Mouse (Mus musculus): ENCODE data around the gene Rassf3.

The Rassf3 gene

DNA sequence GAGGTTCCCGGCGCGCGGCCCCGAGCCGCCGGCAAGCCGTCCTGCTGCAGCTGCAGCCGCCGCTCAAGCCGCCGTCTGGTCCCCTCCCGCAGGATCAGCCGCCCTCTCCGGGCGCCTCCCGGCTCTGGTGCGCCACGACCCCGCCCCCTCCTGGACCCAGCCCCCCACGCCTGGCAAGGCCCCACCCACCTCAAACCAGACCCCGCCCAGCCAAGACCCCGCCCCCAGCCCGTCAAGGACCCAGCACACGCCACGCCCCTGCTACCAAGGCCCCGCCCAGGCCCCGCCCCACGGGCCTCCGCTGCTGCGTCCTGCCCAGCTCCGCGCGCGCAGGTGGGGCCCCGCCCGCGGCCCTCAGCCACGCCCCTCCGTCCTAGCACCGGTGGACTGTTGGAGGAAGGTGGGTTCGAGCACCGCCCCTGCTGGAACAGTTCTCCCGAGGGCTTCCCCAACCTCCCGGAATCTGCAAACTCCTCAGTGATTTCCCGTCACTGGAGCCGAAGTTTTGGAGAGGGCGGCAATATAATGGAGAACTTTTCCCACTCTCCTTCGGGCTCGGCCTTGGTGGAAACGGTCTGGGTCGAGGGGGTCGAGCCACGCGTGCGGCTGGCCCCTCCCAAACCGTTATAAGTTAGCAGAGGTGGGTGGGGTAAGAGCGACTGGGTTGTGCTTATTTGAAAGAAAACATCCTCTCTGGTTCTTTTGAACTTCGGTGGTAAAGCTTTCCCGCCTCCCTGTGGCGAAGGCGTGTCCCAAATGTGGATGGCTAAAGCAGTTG lies at the start of gene Rassf3:
Gene Rassf3, minus strand, starts transcription at position 158 of the 778 bp plus-strand sequence.
- peak; percentile 95 for DNase-seq (ENCODE audit: low read depth, low spot score)

DNA sequence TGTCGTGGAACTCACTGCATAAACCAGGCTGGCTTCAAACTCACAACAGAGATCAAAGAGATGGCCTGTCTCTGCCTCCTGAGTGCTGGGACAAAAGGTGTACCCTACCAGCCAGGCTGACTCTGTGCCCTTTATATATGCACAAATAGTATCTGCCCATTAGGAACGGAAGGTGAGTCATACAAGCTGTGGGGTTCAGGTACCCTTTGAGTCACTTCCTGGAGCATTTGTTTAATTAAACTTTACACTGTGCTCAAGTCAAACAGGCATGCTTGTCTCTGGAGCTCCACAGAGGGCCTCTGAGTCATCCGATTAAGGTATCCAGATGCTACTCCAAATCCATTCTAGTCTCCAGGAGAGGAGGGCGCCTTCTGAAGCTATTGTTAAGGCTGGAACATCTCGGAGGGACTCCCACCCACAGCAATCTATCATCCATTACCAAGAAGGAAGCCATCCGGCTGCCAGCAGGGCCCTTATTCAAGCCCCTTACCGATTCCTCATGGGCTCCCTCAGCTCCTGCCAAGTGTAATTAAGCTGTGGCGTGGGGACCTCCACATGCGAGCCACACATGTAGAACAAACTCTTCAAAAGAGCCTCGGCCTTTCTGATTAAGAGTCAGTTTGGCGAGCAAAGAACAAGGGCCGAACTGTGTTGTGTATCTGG lies 44.9 kb upstream of the Rassf3 start:
- peak; percentile 52 for DNase-seq (ENCODE audit: low read depth, low spot score)

DNA sequence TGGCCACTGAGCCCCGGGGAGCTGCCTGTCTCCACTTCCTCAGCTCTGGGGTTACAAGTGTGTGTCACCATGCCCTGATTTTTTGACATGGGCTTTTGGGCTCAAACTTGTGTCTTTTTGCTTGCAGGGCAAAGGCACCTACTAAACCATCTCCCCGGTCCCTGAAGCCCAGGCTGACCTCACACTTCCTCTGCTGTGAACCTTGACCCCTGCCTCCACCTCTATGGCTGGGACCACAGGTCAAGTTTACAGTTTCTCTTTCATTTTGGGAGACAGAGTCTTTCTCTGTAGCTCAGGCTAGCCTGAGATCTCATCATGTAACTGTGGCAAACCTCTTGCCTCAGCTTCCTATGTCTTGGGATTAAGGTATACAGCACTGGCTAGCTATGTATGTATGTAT lies 43.6 kb upstream of the Rassf3 start:
- DNase-seq (ENCODE audit: low read depth, low spot score), result no peak

DNA sequence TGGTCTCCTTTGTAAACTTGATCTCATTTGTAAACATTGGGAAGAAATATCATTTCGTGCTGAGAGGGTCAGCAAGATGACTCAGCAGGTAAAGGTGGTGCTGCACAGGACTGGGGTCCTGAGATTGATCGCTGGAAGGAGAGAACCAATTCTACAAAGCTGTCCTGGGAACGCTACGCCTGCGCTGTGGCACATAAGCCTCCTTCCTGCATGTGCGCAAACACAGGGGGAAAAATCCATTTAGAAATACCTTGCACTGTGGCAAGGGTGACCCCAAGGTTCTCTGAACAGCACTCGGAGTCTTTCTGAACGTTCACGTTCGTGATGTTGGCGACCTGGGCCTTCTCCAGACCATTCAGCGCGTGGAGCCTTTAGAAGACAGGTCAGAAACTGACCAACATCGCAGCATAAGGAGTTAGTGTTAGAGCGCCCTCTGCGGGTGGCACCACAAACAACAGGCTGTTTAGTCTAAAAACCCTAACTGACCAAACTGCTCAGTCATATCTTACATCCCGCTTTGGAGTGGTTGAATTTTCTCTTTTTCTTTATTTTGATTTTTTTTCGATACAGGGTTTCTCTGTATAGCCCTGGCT lies 40.0 kb upstream of the Rassf3 start:
- DNase-seq (ENCODE audit: low read depth, low spot score), result peak; percentile 86

DNA sequence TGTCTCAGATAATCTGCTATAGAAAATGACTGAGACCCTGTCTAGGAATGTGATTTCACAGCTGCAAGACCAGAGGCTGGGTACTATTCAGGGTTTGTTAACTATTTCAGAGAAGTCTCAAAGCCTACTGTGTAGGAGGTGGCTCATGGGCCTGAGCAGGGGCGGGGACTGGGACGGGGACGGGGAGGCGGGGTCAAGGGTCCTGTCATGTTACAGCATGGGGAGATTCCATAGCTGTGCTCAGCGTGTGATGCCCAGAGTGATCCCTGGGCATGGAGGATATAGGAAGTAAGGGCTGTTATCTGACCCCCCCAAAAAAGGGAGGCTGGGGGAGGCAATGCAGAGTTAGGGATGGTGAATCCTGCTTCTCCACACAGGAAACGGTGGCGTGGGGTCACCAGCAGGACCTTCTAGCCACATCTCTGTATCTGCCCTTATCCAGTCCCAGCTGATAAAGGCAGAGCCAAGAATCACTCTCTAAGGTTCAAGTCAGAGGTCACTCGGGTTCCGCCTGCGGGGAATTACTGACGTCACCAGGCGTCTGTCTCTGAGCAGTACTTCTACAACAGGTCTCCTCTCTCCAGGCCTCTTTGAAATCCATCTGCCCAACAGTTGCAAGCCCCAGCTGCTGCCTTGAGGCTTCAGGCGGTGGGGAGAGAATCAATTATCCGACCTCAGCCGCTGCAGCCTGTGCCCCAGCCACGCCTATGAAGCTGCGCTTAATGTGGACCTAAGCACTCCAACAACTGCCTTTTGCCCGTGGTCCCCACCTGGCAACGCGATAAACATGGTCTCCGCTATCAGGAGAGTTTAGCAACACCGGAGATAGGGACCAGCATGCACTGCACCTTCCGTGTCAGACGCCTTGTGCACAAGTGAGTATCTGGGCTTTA lies 33.9 kb upstream of the Rassf3 start:
- peak; percentile 49 for DNase-seq (ENCODE audit: low read depth, low spot score)

DNA sequence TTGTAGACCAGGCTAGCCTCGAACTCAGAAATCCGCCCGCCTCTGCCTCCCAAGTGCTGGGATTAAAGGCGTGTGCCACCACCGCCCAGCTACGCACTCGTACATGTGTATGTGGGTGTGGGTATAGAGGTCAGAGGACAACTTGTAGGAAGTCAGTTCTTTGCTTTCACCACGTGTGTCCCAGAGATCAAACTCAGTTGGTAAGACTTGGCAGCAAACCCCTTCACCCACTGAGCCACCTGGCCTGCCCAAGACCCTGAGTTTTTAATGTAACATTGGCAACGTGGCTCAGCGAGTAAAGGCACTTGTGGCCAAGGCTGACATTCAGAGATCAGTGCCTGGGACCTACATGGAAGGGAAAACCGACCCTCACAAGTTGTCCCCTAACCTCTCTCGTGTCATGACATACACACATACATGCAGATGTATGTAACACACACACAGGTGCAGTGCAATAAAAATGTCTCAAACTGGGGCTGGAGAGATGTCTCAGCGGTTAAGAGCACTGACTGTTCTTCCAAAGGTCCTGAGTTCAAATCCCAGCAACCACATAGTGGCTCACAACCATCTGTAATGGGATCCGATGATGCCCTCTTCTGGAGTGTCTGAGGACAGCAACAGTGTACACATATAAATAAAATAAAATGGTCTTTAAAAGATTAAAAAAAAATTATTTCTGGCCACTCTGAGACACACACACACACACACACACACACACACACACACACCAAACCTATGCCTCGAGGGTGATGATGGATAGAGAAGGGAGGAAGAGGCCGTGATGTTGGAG lies 31.8 kb upstream of the Rassf3 start:
- peak; percentile 41 for DNase-seq (ENCODE audit: low read depth, low spot score)

DNA sequence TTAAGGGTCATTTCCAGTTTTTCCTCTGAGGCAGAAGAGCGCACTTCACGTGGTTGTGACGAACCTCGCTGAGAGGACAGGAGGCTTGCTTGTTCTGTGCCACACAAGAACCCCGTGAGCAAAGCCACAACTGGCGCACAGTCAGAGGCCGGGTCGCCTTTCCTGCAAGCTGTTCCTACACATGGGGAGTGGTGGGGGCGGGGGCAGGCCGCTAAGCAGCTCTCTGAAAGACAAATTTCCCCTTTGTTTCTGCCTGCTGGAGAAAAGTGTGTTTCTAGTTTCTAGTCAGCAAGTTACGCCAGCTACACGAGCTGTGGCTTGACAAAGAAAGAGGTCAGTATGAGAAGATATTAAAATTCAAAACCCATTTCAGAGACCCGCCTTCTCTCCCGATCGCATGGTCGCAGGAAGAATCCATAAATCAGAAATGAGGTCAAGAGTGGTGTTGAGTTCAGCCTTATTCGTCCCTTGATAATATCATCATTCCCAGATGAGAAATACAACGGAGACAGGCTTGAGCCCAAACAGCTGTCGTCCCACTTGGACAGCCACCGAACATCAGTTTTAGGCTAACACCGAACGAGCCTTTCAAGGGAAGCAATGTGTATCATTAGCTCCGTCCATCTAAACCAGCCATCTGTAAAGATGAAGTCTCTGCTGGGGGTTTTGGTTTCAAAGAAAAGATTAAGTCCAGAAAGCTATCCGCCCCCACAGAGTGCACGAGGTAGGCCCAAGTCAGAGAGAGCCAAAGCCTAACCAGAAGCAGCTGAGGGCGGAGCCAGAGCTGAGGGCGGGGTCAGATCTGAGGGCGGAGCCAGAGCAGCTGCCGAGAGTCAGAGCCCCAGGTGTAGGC lies 30.8 kb upstream of the Rassf3 start:
- peak; percentile 91 for DNase-seq (ENCODE audit: low read depth, low spot score)

DNA sequence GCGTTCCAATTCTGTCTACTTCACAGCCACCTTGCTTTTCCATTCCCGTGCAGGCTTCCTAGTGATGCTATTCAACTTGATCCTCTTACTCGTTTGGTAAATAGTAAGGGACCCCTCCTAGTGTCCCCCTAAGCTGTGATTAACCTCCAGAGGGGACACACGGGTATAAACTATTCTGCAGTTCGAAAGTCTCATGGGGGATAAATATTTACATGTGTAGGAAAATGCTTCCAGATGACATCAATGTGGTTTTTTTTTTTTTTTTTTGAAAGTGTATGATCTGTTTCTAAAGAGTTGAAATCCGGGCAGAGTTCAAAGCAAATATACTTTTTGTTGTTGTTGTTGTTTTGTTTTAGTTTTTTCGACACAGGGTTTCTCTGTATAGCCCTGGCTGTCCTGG lies 29.8 kb upstream of the Rassf3 start:
- DNase-seq (ENCODE audit: low read depth, low spot score), result no peak

DNA sequence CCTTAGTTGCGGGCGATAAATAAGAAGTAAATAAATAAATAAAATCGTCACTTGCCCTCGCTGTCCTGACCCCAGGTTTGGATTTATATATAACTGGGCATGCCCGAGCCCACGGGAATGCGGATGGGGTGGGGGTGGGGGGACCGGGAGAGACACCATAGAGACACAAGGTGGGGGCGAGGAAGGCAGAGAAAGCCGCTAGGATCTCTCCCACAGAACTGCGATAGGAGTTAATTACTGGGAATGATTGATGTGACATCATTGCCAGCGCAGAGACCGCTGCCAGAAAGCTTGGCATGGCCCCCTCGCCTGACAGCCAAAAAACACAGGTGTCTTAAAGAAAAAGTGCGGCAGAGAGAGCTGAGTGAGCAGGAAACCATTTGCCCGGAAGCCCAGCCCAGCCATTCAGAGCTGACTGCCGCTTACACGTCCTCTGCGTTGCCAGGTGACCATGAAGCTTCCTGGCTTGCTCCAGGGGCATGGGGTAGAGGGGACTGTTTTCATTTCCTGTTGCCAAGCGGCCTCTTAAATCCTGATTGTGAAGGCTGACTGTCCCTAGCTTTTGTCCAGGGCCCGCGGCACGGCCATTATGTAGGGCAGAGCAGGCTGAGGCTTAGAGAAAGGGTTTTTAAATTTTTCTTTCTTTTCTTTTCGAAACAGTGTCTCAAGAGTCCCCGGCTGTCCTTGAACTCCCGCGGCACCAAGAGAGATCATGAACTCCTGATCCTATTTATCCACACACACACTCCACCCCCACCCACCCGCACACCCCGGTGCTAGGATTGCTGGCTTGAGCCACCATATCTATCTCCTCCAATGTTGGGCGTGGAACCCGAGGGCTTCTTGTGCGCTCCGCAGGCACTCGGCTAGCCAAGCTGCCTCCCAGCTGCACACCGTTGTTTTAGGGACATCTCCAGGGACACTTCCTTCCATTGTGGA lies 29.1 kb upstream of the Rassf3 start:
- peak; percentile 92 for DNase-seq (ENCODE audit: low read depth, low spot score)

DNA sequence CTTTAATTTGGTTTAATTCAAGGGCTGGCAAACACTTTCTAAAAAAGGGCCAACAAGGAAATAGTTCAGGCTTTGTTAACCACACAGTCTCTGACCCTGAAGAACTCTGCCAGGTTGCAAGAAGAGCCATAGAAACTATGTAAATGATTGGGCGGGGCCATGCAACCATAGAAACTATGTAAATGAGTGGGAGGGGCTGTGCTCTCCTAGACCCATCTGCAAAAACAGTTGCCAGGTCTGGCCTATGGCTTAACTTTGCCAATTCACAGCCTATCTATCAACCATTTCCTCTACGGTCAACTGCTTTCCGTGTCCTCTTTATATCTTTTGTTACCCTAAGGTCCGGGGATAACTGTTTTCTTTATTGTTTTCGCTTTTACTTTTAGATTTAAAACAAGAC lies 25.0 kb upstream of the Rassf3 start:
- peak; percentile 92 for DNase-seq (ENCODE audit: low read depth, low spot score)

DNA sequence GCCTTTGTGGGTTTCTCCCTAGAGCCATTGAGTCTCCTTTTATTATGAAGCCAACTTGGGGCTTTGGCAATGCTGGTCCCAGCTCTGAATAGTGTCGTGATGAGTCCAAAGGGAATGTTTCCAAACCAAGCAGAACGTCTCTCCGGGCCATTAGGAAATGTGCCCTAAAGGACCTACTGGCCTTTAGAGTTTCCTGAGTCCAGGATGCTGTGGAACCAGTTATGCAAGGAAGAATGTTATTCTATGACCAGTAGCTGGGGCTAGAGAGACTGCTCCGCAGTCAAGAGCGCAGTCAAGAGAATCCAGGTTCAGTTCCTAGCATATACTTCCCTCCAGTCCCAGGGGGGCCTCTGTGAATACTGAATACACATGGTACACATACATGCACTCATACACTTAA lies 23.9 kb upstream of the Rassf3 start:
- DNase-seq (ENCODE audit: low read depth, low spot score), result peak; percentile 43

DNA sequence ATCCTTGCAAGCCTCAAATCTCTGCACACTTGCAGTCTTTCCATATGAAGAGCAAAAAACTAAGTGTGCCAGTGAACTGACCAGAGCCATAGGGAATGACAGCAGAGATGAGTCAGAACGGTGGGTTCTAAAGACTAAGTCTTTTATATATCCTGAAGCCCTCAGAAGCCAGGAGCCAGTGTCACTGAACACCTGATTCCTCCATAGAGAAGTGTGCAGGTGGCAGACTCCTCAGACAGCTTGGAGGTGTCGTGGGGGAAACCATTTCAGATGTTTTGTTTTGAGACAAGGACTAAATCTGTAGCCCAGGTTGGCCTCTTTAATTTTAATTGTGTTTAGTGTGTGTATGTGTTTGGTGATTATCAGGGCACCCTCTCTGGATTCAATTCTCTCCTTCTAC lies 22.9 kb upstream of the Rassf3 start:
- peak; percentile 48 for DNase-seq (ENCODE audit: low read depth, low spot score)

DNA sequence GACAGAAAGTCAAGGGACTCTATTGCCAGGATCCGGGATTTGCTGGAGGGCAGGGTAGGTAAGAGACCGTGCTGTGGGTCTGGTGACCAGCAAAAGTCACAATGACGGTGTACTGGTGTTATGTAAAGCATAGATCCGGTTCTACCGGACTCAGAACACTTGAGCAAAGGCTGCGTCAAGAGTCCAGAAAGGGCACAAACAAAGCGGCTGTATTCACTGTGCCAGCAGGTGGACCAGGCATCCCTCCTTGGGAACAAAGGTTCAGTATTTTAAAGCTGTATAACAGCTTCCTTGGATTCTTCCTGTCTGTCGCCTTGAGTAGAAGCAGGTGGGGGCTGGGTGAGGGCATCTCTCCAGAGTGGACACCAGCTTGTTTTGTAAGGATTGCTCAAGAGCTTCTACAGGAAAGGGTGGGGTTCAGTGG lies 22.3 kb upstream of the Rassf3 start:
- peak; percentile 72 for DNase-seq (ENCODE audit: low read depth, low spot score)

DNA sequence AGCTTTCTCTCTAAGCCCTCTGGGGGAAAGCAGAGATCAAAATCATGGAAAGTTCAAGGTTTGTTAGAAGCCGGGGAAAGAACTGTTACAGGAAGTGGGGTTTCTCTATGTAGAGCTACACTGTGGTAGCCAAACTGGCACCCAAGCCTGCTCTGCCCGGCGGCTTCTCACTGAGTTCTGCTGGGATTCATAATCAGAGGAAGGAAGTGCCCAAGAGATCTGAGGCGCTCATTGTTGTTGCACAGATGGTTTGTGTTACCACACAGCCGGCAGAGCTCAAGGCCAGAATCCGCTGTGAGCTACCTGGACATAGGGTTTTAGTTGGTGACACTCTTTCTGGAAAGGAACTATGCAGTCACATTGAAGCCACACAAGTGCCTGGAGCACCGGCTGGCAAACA lies 21.8 kb upstream of the Rassf3 start:
- no peak for DNase-seq (ENCODE audit: low read depth, low spot score)

DNA sequence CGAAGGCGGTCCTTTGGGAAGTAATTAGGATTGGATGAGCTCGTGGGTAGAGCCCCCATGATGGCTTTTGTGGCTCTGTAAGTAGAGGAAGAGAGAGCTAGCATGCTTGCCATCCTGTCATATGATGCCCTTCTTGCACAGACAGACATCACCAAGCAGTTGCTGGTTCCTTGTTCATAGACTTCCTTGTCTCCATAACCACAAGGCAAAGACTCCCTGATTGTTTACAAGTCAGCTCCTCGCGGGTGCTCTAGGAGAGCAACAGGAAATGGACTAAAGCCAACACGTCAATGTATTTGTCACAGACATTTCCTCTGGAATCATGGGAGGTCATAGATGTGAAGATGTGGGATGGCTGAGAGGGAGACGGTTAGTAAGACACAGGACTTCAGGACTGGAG lies 20.5 kb upstream of the Rassf3 start:
- no peak for DNase-seq (ENCODE audit: low read depth, low spot score)

DNA sequence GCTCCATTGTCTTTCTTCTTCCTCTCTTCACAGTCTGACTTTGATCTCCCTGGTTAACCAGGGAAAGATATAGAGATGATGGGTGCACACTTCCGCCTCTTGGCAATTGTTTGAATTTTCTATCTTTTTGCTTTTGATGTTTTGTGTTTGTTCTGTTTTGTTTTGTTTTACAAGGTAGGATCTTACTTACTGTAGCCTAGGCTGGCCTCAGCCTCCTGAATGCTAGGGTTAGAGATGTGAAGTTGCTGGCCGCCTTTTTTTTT lies 17.9 kb upstream of the Rassf3 start:
- no peak for DNase-seq (ENCODE audit: low read depth, low spot score)

DNA sequence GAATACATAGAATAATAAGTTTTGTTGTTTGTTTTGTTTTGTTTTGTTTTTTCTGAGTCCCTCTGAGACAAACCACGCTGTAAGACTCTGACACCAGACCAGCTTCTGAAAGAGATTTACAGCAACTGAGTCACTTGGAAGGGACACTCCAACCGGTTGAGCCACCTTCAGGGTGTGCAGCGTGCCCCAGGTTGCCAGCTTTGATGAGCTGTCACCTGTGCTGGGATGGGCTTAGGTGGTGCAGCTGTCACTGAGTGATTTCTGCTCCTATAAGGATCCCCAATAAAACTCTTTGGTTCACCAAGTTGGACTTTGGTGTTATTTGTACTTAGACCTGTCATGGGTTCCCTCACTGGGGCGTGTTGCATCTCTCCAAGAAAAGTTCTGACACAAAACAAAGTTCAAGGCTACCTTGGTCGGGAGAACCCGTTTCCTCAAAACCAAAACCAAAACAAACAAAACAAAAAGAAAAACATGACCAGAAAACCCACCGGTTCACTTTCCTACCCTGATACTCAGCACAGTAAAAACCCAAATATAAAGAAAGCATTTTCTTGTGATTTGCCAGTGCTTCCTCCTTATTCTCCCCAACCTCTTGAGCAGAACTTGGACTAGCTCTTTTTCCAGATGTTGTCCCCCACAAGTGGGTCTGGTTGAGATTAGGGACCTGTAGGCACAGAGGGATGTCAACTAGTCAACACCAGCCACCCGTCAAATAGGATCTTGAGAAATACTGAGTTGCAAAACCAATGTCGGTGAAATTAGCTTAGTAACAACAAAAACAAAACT lies 17.4 kb upstream of the Rassf3 start:
- DNase-seq (ENCODE audit: low read depth, low spot score), result no peak

DNA sequence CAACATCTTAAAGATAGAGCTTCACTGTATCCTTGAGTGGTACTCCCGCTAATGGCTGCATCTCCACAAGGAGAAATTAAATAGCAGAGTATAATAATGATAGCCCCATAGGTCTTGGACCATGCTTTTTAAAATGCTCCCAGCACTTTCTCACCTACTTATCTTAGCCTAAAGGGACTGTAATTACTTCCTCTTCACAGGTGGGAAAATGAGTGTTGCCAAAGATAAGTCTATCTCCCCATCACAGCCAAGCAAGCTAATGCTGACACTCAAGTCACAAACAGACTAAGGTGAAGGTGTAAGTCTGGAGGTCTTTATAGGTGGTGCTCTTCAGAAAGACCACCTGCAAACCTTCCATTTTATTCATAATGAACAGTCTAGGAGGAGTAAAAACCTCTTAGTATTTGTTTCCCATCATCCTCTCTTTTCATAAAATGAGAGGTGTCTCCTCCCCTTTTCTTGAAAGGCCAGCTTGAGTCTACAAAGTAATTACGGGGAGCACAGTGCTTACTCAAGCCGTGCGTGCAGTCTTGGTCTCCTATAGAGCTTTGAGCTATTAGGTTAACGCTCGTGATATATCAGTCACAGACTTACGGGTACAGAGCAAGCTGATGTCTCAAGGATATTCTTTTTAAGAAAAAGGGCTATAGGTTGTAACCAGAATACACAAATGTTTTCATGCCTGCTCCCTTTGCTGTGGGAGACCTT lies 16.6 kb upstream of the Rassf3 start:
- no peak for DNase-seq (ENCODE audit: low read depth, low spot score)

All from R1 (cell line).